Mouse (Mus musculus): ENCODE results near the gene Traf7.

Traf7 gene

DNA sequence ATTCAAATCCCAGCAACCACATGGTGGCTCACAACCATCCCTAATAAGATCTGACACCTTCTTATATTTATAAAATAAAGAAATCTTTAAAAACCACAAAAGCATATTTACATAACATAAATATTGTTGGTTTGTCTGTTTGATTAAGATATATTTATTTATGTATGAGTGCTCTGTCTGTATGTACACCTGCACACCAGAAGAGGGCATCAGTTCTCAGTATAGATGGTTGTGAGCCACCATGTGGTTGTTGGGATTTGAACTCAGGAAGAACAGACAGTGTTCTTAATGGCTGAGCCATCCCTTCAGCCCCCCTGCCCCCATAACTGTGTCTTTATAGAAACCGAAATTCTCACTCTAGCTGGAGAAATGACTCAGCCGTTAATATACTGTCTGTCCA is 17.5 kb upstream of the Traf7 start:
- DNase-seq (ENCODE audit: low spot score in 2 of 2), result no peak

- no peak for DNase-seq (ENCODE audit: low spot score in 2 of 2)
These were observed 16.9 kb upstream of the Traf7 start for GRCm38 (mm10) chr17:24544613-24545012.

DNA sequence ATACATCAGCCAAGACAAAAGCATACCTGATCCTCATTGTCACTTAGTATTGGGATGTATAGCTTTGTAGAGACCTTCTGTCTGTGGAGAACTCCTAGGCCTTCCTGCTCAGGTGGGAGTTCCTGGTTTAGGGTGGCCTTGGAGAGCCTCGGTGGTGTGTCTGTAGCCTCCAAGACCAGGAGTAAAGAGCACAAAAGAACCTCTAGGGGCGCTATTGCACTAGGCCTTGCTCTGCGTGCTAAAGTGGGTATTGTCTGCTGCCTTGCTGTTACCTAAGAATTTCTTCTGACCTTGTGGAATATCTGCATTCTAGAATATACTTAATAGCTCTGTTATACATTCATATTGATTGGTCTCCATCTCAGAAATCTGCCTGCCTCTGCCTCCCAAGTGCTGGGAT is 12.6 kb upstream of the Traf7 start:
- DNase-seq (ENCODE audit: low spot score in 2 of 2), result no peak

DNA sequence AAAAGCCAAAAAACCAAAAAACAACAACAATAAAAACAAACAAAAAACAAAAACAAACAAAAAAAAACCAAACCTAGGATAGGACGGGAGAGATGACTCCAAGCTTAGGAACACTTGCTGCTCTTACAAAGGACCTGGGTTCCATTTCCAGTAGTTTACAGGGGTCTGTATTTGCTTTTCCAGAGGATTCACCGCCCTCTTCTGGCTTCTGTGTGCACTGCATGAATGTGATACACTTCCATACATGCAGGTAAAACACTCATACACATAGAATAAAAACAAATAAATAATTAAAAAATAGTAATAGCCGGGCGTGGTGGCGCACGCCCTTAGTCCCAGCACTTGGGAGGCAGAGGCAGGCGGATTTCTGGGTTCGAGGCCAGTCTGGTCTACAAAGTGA is 11.2 kb upstream of the Traf7 start:
- DNase-seq (ENCODE audit: low spot score in 2 of 2), result peak in 1 of 2 experiments; percentile 67

GRCm38 (mm10) chr17:24537536-24537935 is 9.8 kb upstream of the Traf7 start:
- no peak for DNase-seq (ENCODE audit: low spot score in 2 of 2)

DNA sequence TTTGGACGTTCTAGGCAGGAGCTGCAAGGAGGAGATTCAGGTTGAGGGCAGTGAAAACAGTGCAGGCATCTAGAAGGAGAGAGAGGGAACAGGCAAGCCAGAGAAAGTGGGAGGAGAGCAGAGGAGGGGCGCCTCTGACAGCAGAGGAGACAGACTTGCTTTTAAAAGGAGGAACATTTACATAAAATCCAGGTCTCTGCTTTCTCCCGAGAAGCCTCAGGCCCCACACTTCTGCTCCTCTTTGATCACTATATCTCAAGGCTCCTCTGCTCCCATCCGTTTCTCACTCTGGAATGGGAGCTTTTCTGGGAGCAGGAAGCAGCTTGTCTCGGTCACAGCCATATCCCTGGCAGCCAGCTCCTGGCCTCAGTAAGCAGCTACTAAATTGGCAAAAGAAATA is 7.6 kb upstream of the Traf7 start:
- peak in 1 of 2 experiments; percentile 54 for DNase-seq (ENCODE audit: low spot score in 2 of 2)

- no peak for DNase-seq (ENCODE audit: low spot score in 2 of 2)
These were observed 6.5 kb upstream of the Traf7 start, which contains the start of gene Rab26 for GRCm38 (mm10) chr17:24534160-24534718. Rab26 (minus strand) TSS chr17:24534210.

GRCm38 (mm10) chr17:24533099-24533992 is 5.6 kb upstream of the Traf7 start:
- peak; percentile 83 to 93 for DNase-seq (ENCODE audit: low spot score in 2 of 2)

DNA sequence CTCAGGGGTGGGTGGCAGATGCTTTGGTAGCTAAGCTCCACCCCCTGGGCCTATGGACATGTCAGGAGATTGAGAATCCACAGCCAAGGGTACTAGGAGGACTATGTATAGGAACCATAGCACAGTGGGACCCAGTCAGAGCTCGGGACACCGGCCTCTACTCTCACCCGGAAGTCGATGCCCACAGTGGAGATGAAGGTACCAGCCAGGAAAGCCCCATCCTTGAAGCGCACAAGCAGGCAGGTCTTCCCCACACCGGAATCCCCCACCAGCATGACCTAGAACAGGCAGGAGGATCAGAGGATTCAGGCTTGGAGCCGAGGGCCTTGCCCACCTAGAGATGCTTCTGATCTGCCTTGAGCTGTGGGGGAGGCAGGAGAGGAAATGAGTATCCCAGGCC is 4.3 kb upstream of the Traf7 start:
- DNase-seq (ENCODE audit: low spot score in 2 of 2), result no peak

GRCm38 (mm10) chr17:24531064-24531463 is 3.3 kb upstream of the Traf7 start:
- no peak for DNase-seq (ENCODE audit: low spot score in 2 of 2)

DNA sequence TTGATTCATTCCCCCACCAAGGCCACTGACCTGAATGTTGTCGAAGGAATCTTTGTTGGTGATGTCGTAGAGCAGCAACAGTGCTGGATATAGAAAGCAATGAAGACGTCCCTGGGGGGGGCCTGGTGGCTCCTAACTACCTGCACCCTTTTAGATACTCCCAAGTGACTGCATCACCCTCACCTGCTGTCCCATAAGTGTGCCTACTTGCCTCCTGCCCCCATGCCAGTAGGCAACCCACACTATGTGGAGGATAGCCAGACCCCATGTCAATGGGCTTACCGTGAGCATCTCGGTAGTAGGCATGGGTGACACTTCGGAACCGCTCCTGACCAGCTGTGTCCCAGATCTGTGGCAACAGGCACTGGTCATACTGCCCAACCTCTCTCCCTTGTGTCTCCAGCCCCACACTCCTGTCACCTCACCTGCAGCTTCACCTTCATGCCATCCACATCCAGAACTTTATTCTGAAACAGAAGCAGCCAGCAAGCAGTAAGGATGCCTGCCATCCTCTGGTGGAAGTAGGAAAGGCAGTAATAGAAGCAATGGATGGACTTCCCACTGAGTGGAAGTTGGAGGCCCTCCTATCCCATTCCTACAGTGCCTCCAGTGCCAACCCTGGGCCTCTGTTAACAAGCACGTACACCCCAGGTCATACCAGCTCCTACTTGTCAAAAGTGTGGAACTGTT is 2.8 kb upstream of the Traf7 start:
- DNase-seq (ENCODE audit: low spot score in 2 of 2), result no peak

DNA sequence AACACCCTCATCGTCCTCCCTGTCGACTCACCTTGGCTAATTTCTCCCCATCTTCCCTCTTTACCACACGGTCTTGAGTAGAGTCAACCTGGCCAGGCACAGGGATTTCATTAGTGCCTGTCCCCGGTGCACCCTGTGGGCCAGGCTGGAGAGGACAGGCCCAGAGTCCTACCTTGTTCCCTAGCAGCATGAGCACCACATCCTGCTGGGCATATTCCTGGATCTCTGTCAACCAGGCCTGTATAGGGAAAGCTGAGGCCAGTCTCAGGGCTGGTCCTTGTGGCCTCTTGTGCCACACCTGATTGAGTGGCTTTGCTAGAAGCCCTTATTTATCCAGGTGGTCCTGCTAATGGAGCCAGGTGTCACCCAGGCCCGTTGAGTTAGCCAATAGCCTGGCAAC is 2.1 kb upstream of the Traf7 start:
- DNase-seq (ENCODE audit: low spot score in 2 of 2), result no peak

DNA sequence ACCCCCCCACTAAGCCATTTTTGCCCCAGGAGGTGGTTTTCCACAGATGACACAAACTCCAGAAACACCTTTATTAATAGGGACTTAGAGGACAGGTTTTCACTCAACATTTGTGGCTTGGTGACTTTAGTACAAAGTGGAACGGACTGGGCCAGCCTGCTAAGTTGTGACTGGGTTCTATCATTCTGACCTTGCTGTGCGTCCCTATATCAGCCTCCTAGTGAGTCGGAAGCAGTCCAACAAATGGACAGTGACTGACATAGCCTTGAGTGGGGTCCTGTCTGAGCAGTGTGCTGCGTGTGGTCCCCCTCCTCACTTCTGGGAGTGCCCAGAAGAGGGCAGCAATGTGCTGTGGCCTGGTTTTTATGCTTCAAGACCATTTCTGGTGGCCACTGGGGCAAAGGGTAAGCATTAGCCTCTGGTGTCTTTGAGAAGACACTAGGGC is 1.3 kb upstream of the Traf7 start:
- DNase-seq (ENCODE audit: low spot score in 2 of 2), result peak in 1 of 2 experiments; percentile 65

DNA sequence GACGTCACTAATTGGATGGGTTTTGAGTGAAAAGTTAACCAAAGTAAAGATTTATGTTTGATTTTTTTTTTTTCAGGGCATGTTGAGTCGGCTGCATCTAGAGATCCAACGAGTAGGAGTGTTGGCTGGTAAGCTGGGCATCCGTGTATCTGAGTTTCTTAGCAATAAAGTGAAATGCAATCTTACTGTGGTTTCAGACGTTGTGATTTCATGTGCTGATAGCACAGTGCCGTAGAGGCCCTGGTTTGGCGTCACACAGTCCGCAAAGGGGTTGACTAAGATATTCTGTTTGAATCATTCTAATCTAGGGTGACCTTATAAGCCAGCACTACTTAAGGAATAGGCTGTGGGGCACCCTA is 801 bp upstream of the Traf7 start:
- DNase-seq (ENCODE audit: low spot score in 2 of 2), result no peak

DNA sequence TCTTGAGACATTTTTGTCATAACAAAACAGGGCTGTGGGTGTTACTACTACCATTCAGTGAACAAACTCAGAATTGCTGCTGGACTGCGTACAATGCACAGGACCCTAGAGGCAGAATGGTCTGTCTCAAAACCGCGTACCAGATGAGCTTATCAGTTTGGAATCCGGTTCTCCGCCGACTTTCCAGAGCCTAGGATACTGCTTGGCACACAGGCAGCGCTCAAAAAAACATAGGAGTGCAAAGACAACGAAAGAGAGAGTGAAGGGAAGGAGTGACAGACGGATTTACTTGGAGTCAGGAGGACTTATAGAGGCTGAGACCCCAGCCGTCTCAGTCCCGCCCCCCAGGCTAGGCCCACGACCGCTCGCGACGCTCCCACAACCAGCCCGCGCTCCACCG is 423 bp downstream of the Traf7 start:
- no peak for DNase-seq (ENCODE audit: low spot score in 2 of 2)

DNA sequence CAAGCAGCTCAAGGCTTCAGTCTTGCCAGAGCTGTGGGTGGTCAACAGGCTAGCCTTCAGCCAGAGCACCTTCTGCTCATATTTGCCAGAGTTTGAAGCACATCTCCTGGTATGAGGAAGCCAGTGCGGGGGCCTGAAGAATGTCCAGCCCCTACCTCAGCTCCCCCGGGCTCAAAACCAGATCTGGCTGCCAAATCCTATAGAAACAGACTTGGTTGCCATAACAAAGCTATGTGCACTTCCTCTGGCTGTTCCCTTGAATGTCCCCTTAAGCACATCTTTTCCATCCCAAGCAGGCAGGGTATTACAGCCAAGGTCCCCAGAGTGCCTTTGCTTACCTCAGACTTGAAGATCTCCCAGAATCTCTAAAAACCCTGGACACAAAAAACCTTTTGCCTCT is 3.0 kb downstream of the Traf7 start:
- no peak for DNase-seq (ENCODE audit: low spot score in 2 of 2)

- no peak for DNase-seq (ENCODE audit: low spot score in 2 of 2)
These were observed 7.3 kb downstream of the Traf7 start for GRCm38 (mm10) chr17:24520450-24520849.

DNA sequence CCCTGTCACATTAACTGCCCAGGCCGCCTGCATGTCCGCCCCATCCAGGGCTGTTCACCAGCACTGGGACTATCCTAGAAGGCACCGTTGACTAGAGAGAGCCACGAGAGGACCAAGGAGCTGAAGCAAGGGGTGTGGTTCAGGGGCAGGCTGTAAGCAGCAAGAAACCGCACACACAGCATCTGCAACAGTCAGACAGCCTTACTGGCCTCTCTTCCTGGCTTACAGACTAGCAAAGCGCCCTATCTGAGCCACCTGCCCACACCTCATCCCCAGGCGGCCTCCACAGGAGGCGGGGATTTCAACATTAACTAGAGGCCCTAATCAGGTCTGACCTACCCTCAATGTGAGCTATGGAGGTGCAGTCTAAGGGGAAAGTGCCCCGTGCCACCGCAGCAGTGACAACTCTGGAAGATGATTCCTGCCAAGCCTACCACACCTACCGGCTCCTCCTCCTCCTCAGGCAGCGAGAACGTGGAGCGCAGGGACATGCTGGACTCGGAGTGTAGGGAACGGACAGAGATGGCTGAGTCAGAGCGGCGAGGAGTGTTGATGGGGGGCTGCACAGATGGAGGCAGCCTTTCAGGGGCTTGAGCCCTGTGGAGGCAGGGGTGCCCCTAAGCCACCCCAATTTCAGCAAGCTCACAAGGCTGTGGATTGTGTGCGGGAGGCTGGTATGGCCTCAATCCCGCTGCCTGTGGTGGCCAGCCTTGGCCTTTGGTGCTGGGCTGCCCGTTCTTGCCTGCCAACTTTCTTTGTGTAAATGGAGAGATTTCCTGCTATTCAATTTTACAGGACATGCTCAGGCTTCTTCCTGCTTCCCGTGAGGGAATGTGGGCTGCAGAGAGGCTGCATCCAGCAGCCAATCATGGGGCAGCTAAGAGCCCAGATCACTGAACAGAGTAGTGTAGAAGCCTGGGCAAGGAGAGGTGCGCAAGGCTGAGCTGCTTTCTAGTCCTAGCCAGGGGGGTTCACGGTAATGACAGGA is 13.2 kb downstream of the Traf7 start:
- no peak for DNase-seq (ENCODE audit: low spot score in 2 of 2)

GRCm38 (mm10) chr17:24513609-24514008 is 14.1 kb downstream of the Traf7 start:
- peak in 1 of 2 experiments; percentile 81 for DNase-seq (ENCODE audit: low spot score in 2 of 2)

DNA sequence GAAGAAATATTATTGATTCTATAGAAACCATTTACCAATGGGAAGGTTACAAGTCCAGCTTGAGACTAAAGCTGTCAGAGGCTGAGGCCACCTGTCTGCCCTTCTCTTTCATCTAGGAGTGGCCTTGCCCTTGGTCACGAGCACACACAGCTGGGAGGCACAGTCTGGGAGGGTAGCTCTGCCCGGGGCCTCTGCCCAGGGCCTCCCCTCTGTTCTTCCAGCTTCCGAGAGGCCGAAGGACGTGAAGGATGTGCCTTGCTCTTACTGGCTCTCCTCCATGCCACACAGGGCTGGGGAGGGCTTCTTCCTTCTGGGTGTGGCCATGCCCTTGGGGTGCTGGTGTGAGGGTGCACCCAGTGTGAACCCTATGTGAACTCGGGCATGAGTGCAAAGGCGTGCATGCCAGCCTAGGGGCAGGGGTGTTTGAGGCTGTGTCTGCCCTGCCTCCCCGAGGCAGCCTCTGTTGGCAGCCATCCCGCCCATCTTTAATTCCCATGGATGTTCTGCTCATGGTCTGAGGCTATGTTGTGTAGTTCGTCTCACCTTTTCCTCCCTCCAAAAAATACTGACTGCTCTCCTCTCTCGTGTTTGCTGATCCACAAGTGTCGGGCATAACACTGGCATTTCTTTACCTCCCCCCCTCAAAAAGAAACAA is 19.8 kb downstream of the Traf7 start:
- DNase-seq (ENCODE audit: low spot score in 2 of 2), result no peak

- no peak for DNase-seq (ENCODE audit: low spot score in 2 of 2)
These were observed 20.5 kb downstream of the Traf7 start for GRCm38 (mm10) chr17:24507129-24507664.
